Mouse (Mus musculus) E14TG2a.4 (cell line): ENCODE data around the gene Popdc2.

Experiments
- CTCF ChIP-seq: conservative IDR thresholded peaks from 2 replicates; pipeline ENCODE4 v1.5.1; 2014; ENCODE audit warnings: low read length
- NANOG ChIP-seq: IDR thresholded peaks from 2 replicates; pipeline ENCODE4 v1.6.1; 2014; ENCODE audit warnings: borderline replicate concordance, low read length, mixed read lengths
- POU5F1 ChIP-seq: IDR thresholded peaks from 2 replicates; pipeline ENCODE4 v1.6.1; 2014; ENCODE audit warnings: low read length, borderline replicate concordance

DNA sequence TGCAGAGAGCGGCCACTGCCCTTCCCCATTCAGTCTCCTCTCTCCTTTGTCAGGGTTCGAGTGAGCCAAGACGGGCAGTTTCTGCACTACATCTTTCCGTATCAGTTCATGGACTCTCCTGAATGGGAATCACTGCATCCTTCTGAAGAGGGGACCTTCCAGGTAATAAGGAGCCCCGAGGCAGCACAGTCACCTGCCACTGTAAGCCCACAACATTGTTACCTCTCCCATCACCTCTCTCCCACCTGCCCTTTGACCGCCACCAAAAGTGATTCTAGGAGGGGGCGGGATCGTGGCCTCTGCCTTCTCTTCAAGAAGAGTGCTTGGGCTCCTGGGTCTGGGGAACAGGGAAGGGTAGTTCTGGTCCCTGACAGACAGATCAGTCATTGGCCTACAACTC is 7.4 kb downstream of the Popdc2 start:
- no peak for TF ChIP-seq CTCF
- TF ChIP-seq POU5F1 = no peak
- no peak for TF ChIP-seq NANOG
